Mouse (Mus musculus) stomach, embryonic 16.5 days (tissue): ENCODE results near the gene Amotl1. TPM values are rescaled to one million over a fixed set of nuclear protein-coding genes. Genes with fewer than 3 reads are reported as not detected.

ENCODE experiments used
- ATAC-seq: fragments of 200-750 bp; cut with Nextera tagmentation; 2 replicates; pipeline ENCODE4 v1.8.0; 2017; ENCODE audit warnings: moderate number of reproducible peaks, moderate TSS enrichment; ENCODE audit not compliant: insufficient read depth, low FRiP score
- H3K27ac ChIP-seq: fragments of 300-500 bp; sonication (generic); 2 replicates; pipeline ENCODE4 v1.5.1; 2014; ENCODE audit warnings: low read length
- H3K27me3 ChIP-seq: fragments of 300-500 bp; sonication (generic); 2 replicates; pipeline ENCODE4 v1.6.1; 2014; ENCODE audit warnings: low read length, control low read depth, mixed read lengths; ENCODE audit not compliant: control insufficient read depth, insufficient read depth
- H3K36me3 ChIP-seq: fragments of 300-500 bp; sonication (generic); 2 replicates; pipeline ENCODE4 v1.6.1; 2014; ENCODE audit warnings: low read length; ENCODE audit not compliant: control insufficient read depth, insufficient read depth
- H3K4me1 ChIP-seq: fragments of 300-500 bp; sonication (generic); 2 replicates; pipeline ENCODE4 v1.6.1; 2014; ENCODE audit warnings: low read length, control low read depth, mixed read lengths; ENCODE audit not compliant: control insufficient read depth, insufficient read depth
- H3K4me2 ChIP-seq: fragments of 300-500 bp; sonication (generic); 2 replicates; pipeline ENCODE4 v1.6.1; 2014; ENCODE audit warnings: low read depth, low read length, mixed read lengths
- H3K4me3 ChIP-seq: fragments of 300-500 bp; sonication (generic); replicated peaks from 2 replicates; pipeline ENCODE4 v1.5.1; 2014; ENCODE audit warnings: mild to moderate bottlenecking, low read length
- H3K9ac ChIP-seq: fragments of 300-500 bp; sonication (generic); 2 replicates; pipeline ENCODE4 v1.6.1; 2014; ENCODE audit warnings: low read length
- H3K9me3 ChIP-seq: fragments of 300-500 bp; sonication (generic); replicated peaks from 2 replicates; pipeline ENCODE4 v1.6.1; 2016; ENCODE audit warnings: low read length, control low read depth; ENCODE audit not compliant: control insufficient read depth
- WGBS: fragments of 180-500 bp; shearing (Covaris S2); extraction: QIAGEN DNeasy Blood & Tissue Kit; methylation state at CpG from one replicate; pipeline ENCODE4 v1.1.7; 2014; 5-methylcytosine and 5-hydroxymethylcytosine counted together
- polyA plus RNA-seq: library from polyadenylated mRNA; unstranded; fragments of >200 nt; fragmentation: Nextera tagmentation; extraction: Ambion mirVana; gene quantifications from 2 replicates; pipeline ENCODE4 v1.2.1, GENCODE M21; 2015

The Amotl1 gene
- polyA plus RNA-seq, 1 experiment from 2014 or later: 19.7 TPM

DNA sequence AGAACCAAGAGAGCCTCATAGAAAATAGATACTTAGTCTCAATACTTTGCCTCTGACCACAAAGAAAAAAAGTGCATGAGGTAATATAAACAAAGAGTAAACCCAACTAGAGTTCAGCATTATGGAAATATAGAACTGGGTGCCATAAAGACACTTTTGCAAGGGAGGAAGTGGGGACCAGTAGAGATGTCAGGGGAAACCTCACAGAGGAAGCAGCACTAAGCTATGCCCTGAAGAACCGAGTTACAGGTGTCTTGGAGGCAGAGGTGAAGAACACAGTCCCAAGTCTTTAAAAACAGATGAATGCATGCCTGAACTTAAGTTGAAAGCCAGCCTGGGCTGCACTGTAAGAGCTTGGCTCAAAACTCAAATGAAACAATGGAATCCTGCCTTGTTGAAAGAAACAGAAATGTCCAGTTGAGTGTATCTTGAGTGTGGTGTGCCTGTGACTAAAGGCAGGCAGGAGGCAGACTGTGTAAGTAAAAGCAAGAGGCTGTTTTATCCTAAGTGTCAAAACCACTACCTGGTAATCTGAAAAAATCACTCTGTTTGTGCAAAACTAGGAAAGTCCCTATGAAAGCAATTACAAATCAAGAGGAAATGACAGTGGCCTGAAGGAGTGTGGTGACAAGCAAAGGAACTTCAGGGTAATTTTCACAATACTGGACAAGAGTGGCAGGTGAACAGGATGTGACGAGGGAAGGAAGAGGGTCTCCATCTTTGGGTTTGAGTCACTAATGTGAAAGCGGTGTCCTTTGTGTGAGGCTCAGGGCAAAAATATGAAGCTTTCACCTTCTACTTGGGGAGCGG, 145.8 kb downstream of the Amotl1 start:
- no peak for ATAC-seq
- H3K27ac ChIP-seq: no peak overlapping the region
- peak overlapping the region; percentile 86 for H3K4me3 ChIP-seq
- H3K9ac ChIP-seq: no peak overlapping the region
- H3K4me2 ChIP-seq: peak overlapping the region; percentile 73
- WGBS: 83% methylated on average over 4 of the region's 4 CpGs
- H3K4me1 ChIP-seq: peaks cover 6% of the 10 kb centered on the region; the same call in 1 of the 2 replicates
- H3K27me3 ChIP-seq: no peaks in the 10 kb centered on the region
- H3K36me3 ChIP-seq: peaks cover 17% of the 10 kb centered on the region; the same call in 1 of the 2 replicates
- H3K9me3 ChIP-seq: no peaks in the 10 kb centered on the region

Other genes starting within 250 kb of the Amotl1 start
- 0.26 and 0.34 TPM in 2 replicates for gene Kdm4d, start 144.6 kb downstream of the Amotl1 start, polyA plus RNA-seq
- 133 and 151 TPM in 2 replicates for gene Cwc15, start 144.4 kb downstream of the Amotl1 start, polyA plus RNA-seq
- 0.07 and 0.15 TPM in 2 replicates for gene Piwil4, start 95.7 kb upstream of the Amotl1 start, polyA plus RNA-seq
- gene Fut4, start 107.3 kb upstream of the Amotl1 start, polyA plus RNA-seq: 6.7 and 6.9 TPM in 2 replicates
- not detected in 2 replicates for gene 1700012B09Rik, start 126.0 kb upstream of the Amotl1 start, polyA plus RNA-seq
- 21.9 and 22.5 TPM in 2 replicates for gene Mre11a, start 139.6 kb upstream of the Amotl1 start, polyA plus RNA-seq
- gene Ankrd49, start 139.8 kb upstream of the Amotl1 start, polyA plus RNA-seq: 40.5 and 41.0 TPM in 2 replicates
- 0.36 and 0.65 TPM in 2 replicates for gene Gpr83, start 215.2 kb upstream of the Amotl1 start, polyA plus RNA-seq